Mouse (Mus musculus) urinary bladder, adult 18-20 months (tissue): ENCODE measurements around the gene Ift20.

Source experiments
- DNase-seq, 2 experiments: peaks; one replicate each; pipeline ENCODE4 v3.0.0; 2022; ENCODE audit warnings: low spot score in 2 of 2, mixed read lengths in 2 of 2

Ift20 gene

DNA sequence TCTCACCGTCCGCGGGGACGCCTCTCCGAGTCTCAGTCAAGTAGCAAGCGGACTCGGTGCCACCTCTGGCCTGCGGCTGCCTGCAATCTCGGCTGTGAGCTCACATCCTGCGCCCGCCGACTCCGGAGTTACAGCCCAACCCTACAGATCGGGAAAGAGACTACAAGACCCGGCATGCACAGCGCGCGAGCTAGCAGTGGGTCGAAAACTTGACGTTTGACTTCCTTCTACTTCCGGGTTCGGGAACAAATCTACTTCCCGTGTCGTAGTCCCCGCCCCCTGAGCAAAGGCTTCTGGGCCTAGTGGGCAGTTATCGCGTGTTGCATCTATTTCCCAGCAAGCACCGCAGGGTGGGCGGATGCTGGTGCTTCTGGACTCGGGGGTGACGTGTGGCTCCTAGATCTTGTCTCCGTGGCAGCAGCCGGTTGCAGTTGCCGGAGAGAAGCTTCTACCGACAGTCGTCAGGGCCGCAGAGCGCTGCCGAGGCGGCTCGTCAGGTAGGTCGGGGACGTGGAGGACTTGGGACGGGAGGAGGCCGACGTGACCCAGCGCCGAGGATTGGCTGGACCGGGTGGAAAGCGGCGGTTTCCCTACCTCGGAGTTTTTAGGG, at the start of gene Ift20, which contains the start of gene Tnfaip1:
Ift20 (plus strand) TSS at position 282 of the 610 bp plus-strand sequence.
Tnfaip1 (minus strand) TSS at position 253 of the 610 bp plus-strand sequence.
- peak; percentile 96 to 98 for DNase-seq

DNA sequence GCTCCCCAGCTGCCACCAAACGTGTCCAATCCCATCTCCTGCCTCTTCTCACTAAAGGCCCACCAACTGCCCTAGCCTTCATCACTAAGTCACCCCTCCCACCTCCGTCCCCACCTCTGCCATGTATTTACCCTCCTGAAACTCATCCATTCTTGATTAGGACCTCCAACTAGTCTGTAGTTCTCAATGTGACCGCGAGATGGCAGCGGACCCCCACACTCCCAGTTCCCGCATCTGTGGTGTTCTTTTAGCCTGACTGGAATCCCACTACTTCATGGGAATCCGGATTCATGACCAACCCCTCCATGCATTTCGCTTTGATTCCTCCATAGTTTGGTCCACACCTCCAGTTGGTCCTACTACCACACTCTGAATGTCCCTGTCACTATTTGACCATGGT, 48.0 kb upstream of the Ift20 start:
- peak in 1 of 2 experiments; percentile 50 for DNase-seq

DNA sequence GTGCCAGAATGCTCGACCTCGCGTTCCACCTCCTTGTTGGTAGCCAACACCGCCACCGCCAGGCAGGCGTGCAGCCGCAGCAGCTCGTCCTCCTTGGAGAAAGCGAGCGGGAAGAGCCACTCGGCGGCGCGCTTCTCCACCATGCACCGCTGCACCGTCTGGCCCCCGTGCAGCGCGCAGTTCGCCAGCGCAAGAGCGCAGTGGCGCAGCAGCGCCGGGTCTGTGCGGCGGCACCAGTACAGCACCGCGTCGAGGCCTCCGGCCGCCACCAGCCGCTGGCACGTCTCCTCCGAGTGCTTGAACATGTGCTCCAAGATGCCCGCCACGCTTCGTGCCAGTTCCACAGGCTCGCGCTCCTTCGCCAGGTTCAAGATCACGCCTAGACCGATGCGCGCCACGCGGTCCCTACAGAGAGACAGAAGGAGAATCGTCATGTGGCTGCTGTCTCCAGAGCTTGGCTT, 45.4 kb upstream of the Ift20 start:
- DNase-seq = peak in 1 of 2 experiments; percentile 11

DNA sequence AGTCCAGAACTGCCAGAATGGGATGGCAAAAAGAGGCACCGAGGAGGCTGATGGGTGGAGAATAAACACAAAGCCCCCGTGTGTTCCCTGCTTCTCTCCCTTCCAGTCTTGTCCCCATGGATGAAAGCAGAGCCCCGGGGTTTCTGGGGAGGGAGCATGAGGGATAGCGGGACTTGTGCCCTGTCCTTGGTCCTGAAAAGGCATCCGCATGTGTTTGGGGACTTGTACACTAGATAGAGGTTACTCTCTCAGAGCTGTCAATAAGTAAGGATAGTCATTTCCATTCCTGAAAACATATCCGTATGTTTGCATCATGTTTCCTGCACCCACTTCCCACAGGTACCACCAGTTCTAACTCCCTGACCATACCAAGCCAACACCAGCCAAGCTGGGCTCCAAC, 40.3 kb upstream of the Ift20 start:
- DNase-seq = no peak

DNA sequence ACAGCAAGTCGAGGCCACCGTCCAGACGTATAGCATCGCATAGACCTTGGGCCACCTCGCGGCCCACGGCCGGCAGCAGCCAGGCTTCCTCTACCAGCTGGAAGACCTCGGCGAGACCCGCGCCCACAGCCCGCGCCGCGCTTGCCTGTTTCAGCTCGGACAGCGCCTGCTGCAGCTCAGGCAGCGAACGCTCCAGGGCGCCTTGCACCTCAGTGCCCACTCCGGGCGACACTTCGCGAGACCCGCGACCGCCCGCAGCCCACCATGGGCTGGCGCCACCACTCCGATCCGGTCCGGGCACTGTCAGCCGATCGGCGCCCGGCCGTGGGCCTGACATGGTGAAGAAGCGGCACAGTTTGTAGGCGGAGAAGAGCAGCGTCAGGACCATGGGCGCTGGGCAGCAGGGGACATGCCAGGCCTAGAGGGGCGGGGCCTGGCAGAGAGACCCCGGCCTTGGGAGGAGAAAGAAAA, 39.1 kb upstream of the Ift20 start:
- DNase-seq = peak in 1 of 2 experiments; percentile 28

DNA sequence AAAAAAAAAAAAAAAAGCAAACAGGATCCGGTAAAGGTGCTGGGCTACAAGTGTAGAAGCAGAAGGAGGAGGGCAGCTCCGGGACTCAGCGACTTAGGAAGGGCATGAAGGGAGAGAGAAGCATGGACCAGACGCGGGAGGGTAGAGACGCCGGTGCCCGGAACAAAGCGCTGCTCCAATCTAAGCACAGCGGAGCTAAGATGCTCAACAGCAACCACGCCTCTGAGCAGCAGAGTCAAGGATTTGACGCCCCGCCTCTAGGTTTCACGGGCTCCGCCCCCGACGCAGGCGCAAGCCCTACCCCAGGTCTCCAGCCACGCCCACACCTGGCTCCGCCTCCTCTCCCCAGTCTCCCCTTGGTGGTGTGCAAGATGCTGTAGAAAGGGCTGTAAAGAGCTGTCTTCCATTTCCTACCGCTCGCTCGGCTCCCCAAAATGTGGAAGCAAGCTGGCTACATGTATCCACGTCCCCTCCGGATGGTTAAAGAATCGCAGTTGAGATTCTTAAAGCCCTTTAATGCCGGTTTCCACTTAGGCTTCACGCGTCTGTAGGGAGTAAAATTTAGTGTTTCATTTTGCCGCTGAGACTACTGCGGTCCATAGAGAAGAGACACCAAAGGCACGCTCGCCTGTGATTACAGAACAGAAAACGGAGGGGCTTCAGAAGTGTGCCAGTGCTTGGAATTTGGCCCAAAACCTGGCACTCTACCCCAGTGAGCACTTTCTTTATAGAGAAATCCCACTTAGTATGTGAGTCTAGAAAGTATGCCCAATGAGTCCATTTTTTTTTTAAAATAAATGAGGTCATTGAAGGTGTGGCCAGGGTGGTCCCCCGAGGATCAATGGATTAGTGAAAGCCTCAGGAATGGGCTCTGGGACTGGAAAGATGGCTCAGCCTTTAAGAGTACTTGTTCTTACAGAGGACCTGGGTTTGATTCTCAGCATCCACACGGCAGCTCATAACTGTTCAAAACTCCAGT, 38.3 kb upstream of the Ift20 start, which contains the start of gene Sarm1:
Sarm1 (minus strand) TSS at position 211 of the 979 bp plus-strand sequence.
- DNase-seq = peak; percentile 84 to 86

DNA sequence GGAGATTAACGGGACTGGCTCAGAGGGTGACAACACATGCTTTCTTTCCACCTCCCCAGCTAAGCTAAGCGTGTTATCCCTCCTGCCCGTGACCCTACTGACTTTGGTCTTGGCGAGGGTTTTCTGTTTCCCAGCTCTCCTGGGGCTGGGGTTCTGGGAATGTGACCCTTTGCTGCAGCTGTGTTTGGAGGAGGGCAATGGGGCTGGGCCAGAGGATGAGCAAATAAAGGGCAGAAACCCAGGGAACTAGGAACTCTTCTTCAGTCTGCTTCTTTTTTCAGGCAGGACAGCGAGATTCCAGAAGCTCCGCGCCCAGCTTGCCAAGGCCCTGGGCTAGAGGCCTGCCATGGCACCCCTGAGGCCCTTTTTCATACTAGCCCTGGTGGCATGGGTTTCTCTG, 37.2 kb upstream of the Ift20 start, which contains the start of gene Vtn:
Vtn (plus strand) TSS at position 88 of the 400 bp plus-strand sequence.
- no peak for DNase-seq

DNA sequence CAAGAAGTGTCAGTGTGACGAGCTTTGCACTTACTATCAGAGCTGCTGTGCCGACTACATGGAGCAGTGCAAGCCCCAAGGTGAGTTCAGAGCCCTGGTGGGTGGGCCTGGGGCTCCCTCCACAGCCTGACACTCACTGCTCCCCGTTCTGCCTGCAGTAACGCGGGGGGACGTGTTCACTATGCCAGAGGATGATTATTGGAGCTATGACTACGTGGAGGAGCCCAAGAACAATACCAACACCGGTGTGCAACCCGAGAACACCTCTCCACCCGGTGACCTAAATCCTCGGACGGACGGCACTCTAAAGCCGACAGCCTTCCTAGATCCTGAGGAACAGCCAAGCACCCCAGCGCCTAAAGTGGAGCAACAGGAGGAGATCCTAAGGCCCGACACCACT, 36.6 kb upstream of the Ift20 start:
- DNase-seq = no peak

DNA sequence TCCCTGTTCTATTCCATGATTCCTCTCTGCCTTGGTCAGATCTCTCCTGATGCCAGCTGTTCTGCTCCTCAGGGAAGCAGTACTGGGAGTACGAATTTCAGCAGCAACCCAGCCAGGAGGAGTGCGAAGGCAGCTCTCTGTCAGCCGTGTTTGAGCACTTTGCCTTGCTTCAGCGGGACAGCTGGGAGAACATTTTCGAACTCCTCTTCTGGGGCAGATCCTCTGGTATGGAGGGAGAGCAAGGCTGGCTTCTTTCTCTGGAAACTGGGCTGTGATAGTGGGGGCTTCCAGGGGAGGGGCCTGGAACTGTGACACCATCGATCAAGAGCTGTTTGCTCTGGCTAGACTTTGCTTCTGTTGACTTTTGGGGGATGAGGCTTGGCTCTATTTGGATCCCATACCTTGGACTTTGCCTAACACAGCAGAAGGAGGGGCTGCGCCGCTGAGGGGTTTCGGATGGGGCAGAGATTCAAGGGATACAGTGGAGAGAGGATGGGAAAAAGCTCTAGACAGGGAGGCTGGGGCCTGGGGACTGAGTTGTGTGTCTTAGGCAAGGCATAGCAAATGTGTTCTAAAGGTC, 35.4 kb upstream of the Ift20 start:
- no peak for DNase-seq

DNA sequence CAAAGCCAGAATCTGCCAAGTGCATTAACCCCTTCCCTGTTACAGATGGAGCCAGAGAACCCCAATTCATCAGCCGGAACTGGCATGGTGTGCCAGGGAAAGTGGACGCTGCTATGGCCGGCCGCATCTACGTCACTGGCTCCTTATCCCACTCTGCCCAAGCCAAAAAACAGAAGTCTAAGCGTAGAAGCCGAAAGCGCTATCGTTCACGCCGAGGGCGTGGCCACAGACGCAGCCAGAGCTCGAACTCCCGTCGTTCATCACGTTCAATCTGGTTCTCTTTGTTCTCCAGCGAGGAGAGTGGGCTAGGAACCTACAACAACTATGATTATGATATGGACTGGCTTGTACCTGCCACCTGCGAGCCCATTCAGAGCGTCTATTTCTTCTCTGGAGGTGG, 34.6 kb upstream of the Ift20 start:
- DNase-seq = no peak

DNA sequence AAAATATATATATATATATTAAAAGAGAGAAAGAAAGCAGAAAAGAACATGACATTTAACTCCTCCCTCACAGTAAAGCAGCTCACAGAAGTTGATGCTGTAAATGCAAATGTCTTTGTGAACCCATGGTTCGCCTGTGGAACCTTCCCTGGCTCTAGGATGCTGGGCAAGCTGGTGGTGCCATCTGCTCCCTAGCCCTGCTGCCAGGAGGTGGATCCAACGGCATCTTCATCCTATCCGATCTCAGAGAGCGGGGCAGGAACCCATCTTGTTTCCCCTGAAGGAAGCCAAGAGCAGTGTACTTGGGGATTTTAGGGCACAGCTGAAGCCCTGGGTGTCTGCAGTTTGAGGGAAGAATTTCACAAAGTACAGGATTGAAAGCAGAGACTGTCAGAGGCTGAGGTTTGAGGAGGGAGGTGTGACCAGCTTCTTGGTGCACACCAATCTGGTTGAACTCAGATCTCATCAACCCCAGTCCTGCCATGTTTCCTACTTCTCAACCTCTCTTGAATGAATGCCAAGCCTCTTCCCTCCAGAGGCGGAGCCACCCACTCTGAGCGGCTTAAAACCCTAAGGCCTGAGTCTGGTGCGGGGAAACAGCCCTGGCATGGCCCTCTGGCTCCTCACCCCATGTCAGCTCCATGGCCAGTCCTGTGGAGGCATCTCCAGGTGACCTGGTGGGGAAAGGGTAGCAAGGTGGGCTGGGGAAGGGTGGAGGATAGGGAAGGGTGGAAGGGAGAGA, 33.1 kb upstream of the Ift20 start, which contains the start of gene Sebox:
Sebox (plus strand) TSS at position 539 of the 742 bp plus-strand sequence.
- no peak for DNase-seq

DNA sequence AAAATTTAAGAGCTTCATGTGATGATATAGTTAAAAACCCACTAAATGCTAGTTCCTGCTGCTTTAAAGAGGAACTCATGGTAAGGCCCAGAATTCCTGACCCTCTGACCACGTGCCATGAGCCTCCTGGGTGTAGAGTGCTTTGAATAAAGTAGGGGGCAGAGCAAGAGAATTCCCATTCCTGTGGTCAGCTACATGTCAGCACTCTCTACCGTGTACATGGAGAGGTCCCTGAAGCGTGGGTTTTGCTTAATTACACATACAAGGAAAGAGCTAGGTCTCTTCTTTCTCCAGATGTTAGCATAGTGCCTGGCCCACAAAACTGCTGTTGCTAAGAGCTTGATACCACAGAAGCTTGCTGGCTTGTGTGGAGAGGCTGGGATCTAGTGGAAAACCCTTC, 30.7 kb upstream of the Ift20 start:
- no peak for DNase-seq

DNA sequence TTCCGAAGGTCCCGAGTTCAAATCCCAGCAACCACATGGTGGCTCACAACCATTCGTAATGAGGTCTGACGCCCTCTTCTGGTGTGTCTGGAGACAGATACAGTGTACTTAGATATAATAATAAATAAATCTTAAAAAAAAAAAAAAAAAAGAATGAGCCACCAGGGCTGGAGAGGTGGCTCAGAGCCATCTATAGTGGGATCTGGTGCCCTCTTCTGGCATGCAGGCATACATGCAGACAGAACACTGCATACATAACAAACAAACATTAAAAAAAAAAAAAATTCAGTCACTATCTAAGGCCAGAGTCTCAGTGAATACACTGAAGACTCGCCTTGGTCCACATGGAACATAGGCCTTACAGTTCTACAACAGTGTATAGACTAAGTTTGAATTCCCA, 27.0 kb upstream of the Ift20 start:
- no peak for DNase-seq

DNA sequence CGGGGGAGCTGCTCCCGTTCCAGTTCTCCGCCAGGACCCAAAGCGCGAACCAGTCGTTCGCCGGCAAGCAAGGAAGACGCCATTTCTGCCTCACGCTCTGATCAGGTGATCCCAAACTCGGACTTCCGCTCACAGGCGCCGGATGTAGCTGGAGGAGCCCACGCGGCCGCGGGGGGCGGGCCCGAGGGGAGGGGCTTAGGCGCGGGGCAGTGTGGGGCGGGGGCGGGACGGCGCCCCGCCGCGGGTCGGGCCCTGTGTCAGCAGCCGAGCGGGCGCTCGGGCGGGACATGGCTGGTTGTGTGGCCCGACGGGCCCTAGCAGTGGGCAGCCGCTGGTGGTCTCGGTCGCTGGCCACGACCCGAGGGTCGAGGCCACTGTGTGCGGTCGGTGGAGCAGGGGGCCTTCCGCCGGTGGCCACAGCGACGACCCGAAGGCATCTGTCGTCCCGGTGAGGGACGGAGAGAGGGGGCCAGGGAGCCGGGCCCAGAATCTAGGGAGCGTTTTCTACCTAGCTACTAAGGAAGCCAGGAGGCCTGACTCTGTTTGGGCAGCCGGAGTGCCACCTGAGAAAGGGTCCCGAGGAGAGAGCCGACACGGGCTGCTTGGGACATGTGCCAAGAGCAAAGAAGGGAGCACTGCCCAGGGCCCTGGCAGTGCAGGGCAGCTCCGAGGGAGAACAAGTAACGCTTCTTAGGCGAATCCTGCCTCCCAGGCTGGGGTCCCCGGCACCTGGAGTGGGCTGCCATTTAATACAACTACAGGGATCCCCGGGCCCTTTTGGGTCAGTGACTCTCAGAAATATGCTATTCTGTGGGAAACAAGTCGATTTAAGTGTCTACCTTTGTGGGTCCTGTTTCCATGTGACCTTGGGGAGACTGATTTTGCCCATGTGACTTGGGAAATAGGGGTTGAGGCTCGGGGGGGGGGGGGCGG, 23.9 kb upstream of the Ift20 start, which contains the start of the genes Tmem199 and Poldip2:
Tmem199 (minus strand) TSS at position 148 of the 933 bp plus-strand sequence.
Poldip2 (plus strand) TSS at position 169 of the 933 bp plus-strand sequence.
- DNase-seq = peak; percentile 72 to 82

DNA sequence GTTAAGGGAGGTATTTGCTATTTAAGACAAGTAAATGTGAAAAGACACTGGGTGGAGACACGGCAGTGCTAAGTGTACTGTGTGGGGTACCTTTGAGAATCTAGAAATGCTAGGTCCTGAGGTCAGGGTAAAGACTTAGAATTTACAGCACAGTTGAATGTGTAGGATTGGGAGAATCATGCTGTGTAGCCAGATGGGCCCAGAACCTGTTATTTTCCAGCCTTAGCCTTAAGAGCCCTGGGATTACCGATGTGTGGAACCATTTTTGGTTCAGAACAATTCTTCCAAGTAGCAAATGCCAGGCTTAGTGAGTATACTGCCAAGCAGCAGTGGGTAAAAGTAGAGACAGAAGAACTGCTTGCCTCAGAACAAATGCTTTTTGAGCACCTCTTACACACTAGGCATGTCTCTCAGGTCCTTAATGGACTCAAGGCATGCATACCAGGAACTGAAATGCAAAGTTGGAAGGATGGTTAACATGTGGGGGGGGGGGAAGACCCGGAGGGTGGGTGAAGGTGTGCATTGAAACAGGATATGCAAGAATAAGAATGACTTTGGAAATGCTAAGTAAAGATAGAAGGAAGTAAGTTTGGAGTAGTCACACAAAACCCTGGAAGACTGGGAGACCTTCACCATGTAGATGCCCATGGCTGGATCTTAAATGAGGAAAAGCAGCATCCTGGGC, 22.9 kb upstream of the Ift20 start:
- DNase-seq = no peak

DNA sequence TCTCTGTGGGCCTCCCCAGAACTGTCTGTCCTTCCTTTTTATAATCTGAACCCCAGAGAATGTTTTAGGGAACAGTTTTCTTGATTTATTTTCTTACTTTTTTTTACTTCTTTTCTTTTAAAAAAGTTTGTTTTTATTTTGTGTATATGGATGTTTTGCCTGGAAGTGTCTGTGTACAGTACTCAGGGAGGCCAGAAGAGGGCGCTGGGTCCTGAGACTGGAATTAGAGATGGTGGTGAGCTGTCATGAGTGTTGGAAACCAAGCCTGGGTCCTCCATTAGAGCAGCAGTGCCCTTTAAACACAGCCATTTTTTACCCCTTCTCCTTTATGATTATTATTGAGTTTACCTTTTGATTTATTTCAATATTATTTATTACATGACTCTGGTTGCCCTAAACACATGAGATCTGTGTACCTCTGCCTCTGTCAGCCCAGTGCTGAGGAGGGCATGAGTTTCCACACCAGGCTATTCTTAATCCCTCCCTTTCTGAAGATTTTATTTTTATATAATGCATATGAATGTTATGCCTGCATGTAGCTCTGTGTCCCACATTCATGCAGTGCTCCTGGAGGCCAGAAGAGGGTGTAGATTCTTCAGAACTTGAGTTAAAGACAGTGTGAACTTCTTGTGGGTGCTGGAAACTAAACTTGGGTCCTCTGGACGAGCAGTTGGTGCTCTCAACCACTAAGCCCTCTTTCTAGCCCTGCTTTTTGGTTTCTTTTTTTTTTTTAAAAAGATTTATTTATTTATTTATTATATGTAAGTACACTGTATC, 20.4 kb upstream of the Ift20 start:
- no peak for DNase-seq

DNA sequence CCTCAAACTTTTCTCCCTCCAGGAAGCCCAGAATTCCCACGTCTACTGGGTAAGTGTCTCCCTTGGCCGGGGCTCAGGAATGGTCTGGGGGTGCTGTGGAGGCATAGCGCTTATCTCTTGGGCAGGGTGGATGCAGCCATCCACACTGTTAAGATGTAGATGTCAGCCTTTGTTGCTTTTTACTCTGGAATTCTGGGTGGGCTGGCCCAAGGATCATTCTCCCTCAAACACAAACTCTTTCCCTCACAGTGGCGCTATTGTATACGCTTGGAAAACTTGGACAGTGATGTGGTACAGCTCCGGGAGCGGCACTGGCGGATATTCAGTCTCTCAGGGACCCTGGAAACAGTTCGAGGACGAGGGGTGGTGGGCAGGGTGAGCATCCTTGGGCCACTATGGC, 17.2 kb upstream of the Ift20 start:
- no peak for DNase-seq

DNA sequence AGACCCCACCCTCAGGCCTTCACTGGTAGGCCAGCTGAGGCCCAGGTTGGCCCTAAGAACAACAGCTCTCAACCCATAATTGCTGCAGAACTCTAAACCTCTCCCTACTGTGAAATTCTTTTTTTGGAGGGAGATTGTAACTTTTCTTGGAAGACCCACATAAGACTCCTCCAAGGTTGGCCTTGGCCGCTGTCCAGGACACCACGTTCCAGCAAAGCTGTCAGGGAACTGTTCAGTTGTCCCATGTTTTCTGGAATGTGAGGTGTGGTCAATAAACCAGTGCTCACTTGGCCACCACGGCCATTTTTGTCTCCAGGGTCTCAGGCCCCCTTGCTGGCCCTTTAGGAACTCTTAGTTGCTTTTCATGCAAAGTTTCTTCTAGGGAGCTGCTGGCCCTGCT, 14.3 kb upstream of the Ift20 start:
- no peak for DNase-seq
